Mouse (Mus musculus) embryonic facial prominence, embryonic 10.5 days (tissue): ENCODE results near the gene Gpc6. TPM values are rescaled to one million over a fixed set of nuclear protein-coding genes. Genes with fewer than 3 reads are reported as not detected.

ENCODE experiments used
- DNase-seq: peaks from one replicate; pipeline ENCODE4 v3.0.0-alpha.2; 2017; ENCODE audit warnings: low spot score
- H3K27ac ChIP-seq: fragments of 300-500 bp; sonication (generic); replicated peaks from 2 replicates; pipeline ENCODE4 v1.5.1; 2016; ENCODE audit warnings: mild to moderate bottlenecking
- H3K27me3 ChIP-seq: fragments of 300-500 bp; sonication (generic); replicated peaks from 2 replicates; pipeline ENCODE4 v1.6.1; 2016; ENCODE audit warnings: low read depth, mild to moderate bottlenecking; ENCODE audit not compliant: poor library complexity, severe bottlenecking
- H3K36me3 ChIP-seq: fragments of 300-500 bp; sonication (generic); replicated peaks from 2 replicates; pipeline ENCODE4 v1.6.1; 2016; ENCODE audit warnings: mild to moderate bottlenecking, moderate library complexity
- H3K4me1 ChIP-seq: fragments of 300-500 bp; sonication (generic); 2 replicates; pipeline ENCODE4 v1.6.1; 2016
- H3K4me3 ChIP-seq: fragments of 300-500 bp; sonication (generic); 2 replicates; pipeline ENCODE4 v1.5.1; 2016; ENCODE audit warnings: mild to moderate bottlenecking, moderate library complexity
- H3K9me3 ChIP-seq: fragments of 300-500 bp; sonication (generic); 2 replicates; pipeline ENCODE4 v1.6.1; 2016; ENCODE audit warnings: mild to moderate bottlenecking
- WGBS: fragments of 180-500 bp; shearing (Covaris S2); methylation state at CpG from one replicate; pipeline ENCODE4 v1.1.7; 2016; 5-methylcytosine and 5-hydroxymethylcytosine counted together
- polyA plus RNA-seq: library from polyadenylated mRNA; unstranded; fragments of >200 nt; fragmentation: Nextera tagmentation; extraction: Ambion mirVana; gene quantifications from 2 replicates; pipeline ENCODE4 v1.2.1, GENCODE M21; 2016

The Gpc6 gene
- polyA plus RNA-seq, 1 experiment from 2014 or later: 41.4 TPM

GRCm38 (mm10) chr14:117361155-117361964, 436.2 kb downstream of the Gpc6 start:
- Histone ChIP-seq H3K9me3 (no peaks in the 10 kb centered on the region), H3K36me3 (no peaks in the 10 kb centered on the region), H3K4me1 (0 out of 2 replicates have a peak, but pooled peaks cover 8% of the 10 kb centered on the region), H3K27me3 (no peaks in the 10 kb centered on the region), H3K27ac (no peak overlapping the region), H3K4me3 (no peak overlapping the region)
- no peak for DNase-seq
- 80% methylated on average over 9 of the region's 9 CpGs for WGBS

GRCm38 (mm10) chr14:117361965-117362309, 436.8 kb downstream of the Gpc6 start:
- Histone ChIP-seq H3K4me3 (no peak overlapping the region), H3K9me3 (no peaks in the 10 kb centered on the region), H3K27me3 (no peaks in the 10 kb centered on the region), H3K4me1 (0 out of 2 replicates have a peak, but pooled peaks cover 8% of the 10 kb centered on the region), H3K36me3 (no peaks in the 10 kb centered on the region), H3K27ac (no peak overlapping the region)
- WGBS: 90% methylated on average over 2 of the region's 2 CpGs
- DNase-seq: no peak

GRCm38 (mm10) chr14:117369331-117369866, 444.3 kb downstream of the Gpc6 start:
- Histone ChIP-seq H3K9me3 (no peaks in the 10 kb centered on the region), H3K27me3 (no peaks in the 10 kb centered on the region), H3K27ac (no peak overlapping the region), H3K4me1 (0 out of 2 replicates have a peak, but pooled peaks cover 2% of the 10 kb centered on the region), H3K36me3 (no peaks in the 10 kb centered on the region), H3K4me3 (no peak overlapping the region)
- 88% methylated on average over 18 of the region's 18 CpGs for WGBS
- DNase-seq: no peak

GRCm38 (mm10) chr14:117376822-117377376, 451.8 kb downstream of the Gpc6 start:
- WGBS: 44% methylated on average over 4 of the region's 4 CpGs
- Histone ChIP-seq H3K36me3 (no peaks in the 10 kb centered on the region), H3K27ac (no peak overlapping the region), H3K27me3 (no peaks in the 10 kb centered on the region), H3K9me3 (no peaks in the 10 kb centered on the region), H3K4me3 (no peak overlapping the region), H3K4me1 (peaks cover 6% of the 10 kb centered on the region)
- DNase-seq: no peak

- no peak overlapping the region for H3K4me3 ChIP-seq
- H3K27ac ChIP-seq: no peak overlapping the region
- no peak for DNase-seq
- H3K4me1 ChIP-seq: peaks cover 19% of the 10 kb centered on the region
- H3K36me3 ChIP-seq: no peaks in the 10 kb centered on the region
- no peaks in the 10 kb centered on the region for H3K27me3 ChIP-seq
- 70% methylated on average over 6 of the region's 6 CpGs for WGBS
- no peaks in the 10 kb centered on the region for H3K9me3 ChIP-seq
Observed at GRCm38 (mm10) chr14:117379979-117380378, 454.9 kb downstream of the Gpc6 start.

- Histone ChIP-seq H3K4me1 (peaks cover 13% of the 10 kb centered on the region), H3K4me3 (no peak overlapping the region), H3K27ac (no peak overlapping the region), H3K27me3 (no peaks in the 10 kb centered on the region), H3K36me3 (no peaks in the 10 kb centered on the region), H3K9me3 (no peaks in the 10 kb centered on the region)
- WGBS: 70% methylated on average over 7 of the region's 7 CpGs
- DNase-seq: no peak
Observed at GRCm38 (mm10) chr14:117383188-117383587, 458.1 kb downstream of the Gpc6 start.

- Histone ChIP-seq H3K27ac (no peak overlapping the region), H3K4me1 (peaks cover 13% of the 10 kb centered on the region), H3K9me3 (no peaks in the 10 kb centered on the region), H3K4me3 (no peak overlapping the region), H3K27me3 (no peaks in the 10 kb centered on the region), H3K36me3 (no peaks in the 10 kb centered on the region)
- no peak for DNase-seq
- WGBS: 62% methylated on average over 8 of the region's 8 CpGs
Observed at GRCm38 (mm10) chr14:117384096-117384770, 459.1 kb downstream of the Gpc6 start.

GRCm38 (mm10) chr14:117385731-117386270, 460.7 kb downstream of the Gpc6 start:
- Histone ChIP-seq H3K9me3 (no peaks in the 10 kb centered on the region), H3K4me1 (peaks cover 13% of the 10 kb centered on the region), H3K27ac (no peak overlapping the region), H3K4me3 (no peak overlapping the region), H3K27me3 (no peaks in the 10 kb centered on the region), H3K36me3 (no peaks in the 10 kb centered on the region)
- DNase-seq: no peak

- H3K4me1 ChIP-seq: no peaks in the 10 kb centered on the region
- H3K27me3 ChIP-seq: no peaks in the 10 kb centered on the region
- no peak overlapping the region for H3K27ac ChIP-seq
- WGBS: 94% methylated on average over 3 of the region's 3 CpGs
- no peaks in the 10 kb centered on the region for H3K9me3 ChIP-seq
- H3K36me3 ChIP-seq: no peaks in the 10 kb centered on the region
- H3K4me3 ChIP-seq: no peak overlapping the region
- DNase-seq: no peak
Observed at GRCm38 (mm10) chr14:117390794-117391320, 465.7 kb downstream of the Gpc6 start.

GRCm38 (mm10) chr14:117391412-117391811, 466.3 kb downstream of the Gpc6 start:
- Histone ChIP-seq H3K36me3 (no peaks in the 10 kb centered on the region), H3K4me1 (no peaks in the 10 kb centered on the region), H3K4me3 (no peak overlapping the region), H3K9me3 (no peaks in the 10 kb centered on the region), H3K27ac (no peak overlapping the region), H3K27me3 (no peaks in the 10 kb centered on the region)
- no peak for DNase-seq
- WGBS: 80% methylated on average over 4 of the region's 4 CpGs

- Histone ChIP-seq H3K4me1 (no peaks in the 10 kb centered on the region), H3K27me3 (no peaks in the 10 kb centered on the region), H3K36me3 (no peaks in the 10 kb centered on the region), H3K27ac (no peak overlapping the region), H3K4me3 (no peak overlapping the region), H3K9me3 (no peaks in the 10 kb centered on the region)
- no peak for DNase-seq
- WGBS: 90% methylated on average over 3 of the region's 3 CpGs
Observed at GRCm38 (mm10) chr14:117397165-117397564, 472.1 kb downstream of the Gpc6 start.

GRCm38 (mm10) chr14:117407824-117408524, 482.9 kb downstream of the Gpc6 start:
- Histone ChIP-seq H3K36me3 (no peaks in the 10 kb centered on the region), H3K4me1 (peaks cover 7% of the 10 kb centered on the region), H3K4me3 (no peak overlapping the region), H3K27ac (no peak overlapping the region), H3K27me3 (no peaks in the 10 kb centered on the region), H3K9me3 (no peaks in the 10 kb centered on the region)
- WGBS: 69% methylated on average over 9 of the region's 9 CpGs
- no peak for DNase-seq
